Mouse (Mus musculus) limb, embryonic 14.5 days (tissue): ENCODE results near the gene Marf1. TPM values are rescaled to one million over a fixed set of nuclear protein-coding genes. Genes with fewer than 3 reads are reported as not detected.
"Not testable (repeated sequence)": the region's sequence is repeated elsewhere in the genome, so short reads cannot be mapped to it uniquely, and the experiment has no call there.

Experiments
- ATAC-seq: fragments of 200-750 bp; cut with Nextera tagmentation; 2 replicates; pipeline ENCODE4 v1.8.0; 2017; ENCODE audit warnings: low read depth, moderate number of reproducible peaks, moderate TSS enrichment; ENCODE audit not compliant: low FRiP score
- DNase-seq: peaks from one replicate; pipeline ENCODE4 v3.0.0-alpha.2; 2015; ENCODE audit warnings: low spot score
- H3K27ac ChIP-seq: fragments of 300-500 bp; sonication (generic); replicated peaks from 2 replicates; pipeline ENCODE4 v1.5.1; 2014; ENCODE audit warnings: low read depth, mild to moderate bottlenecking, low read length, moderate library complexity, mixed read lengths
- H3K27me3 ChIP-seq: fragments of 300-500 bp; sonication (generic); 2 replicates; pipeline ENCODE4 v1.6.1; 2014; ENCODE audit warnings: low read length, mixed read lengths; ENCODE audit not compliant: control insufficient read depth, insufficient read depth
- H3K36me3 ChIP-seq: fragments of 300-500 bp; sonication (generic); 2 replicates; pipeline ENCODE4 v1.6.1; 2014; ENCODE audit warnings: mild to moderate bottlenecking, low read length, moderate library complexity, mixed read lengths; ENCODE audit not compliant: control insufficient read depth, insufficient read depth
- H3K4me1 ChIP-seq: fragments of 300-500 bp; sonication (generic); 2 replicates; pipeline ENCODE4 v1.6.1; 2014; ENCODE audit warnings: antibody characterized with exemption, low read length, mixed read lengths; ENCODE audit not compliant: control insufficient read depth, insufficient read depth
- H3K4me2 ChIP-seq: fragments of 300-500 bp; sonication (generic); replicated peaks from 2 replicates; pipeline ENCODE4 v1.6.1; 2014; ENCODE audit warnings: low read depth, mild to moderate bottlenecking, low read length, moderate library complexity; ENCODE audit not compliant: severe bottlenecking
- H3K4me3 ChIP-seq: fragments of 300-500 bp; sonication (generic); replicated peaks from 2 replicates; pipeline ENCODE4 v1.5.1; 2014; ENCODE audit warnings: low read length
- H3K9ac ChIP-seq: fragments of 300-500 bp; sonication (generic); 2 replicates; pipeline ENCODE4 v1.6.1; 2014; ENCODE audit warnings: mild to moderate bottlenecking, low read depth, low read length, moderate library complexity; ENCODE audit not compliant: severe bottlenecking
- H3K9me3 ChIP-seq: fragments of 300-500 bp; sonication (generic); 2 replicates; pipeline ENCODE4 v1.6.1; 2016; ENCODE audit warnings: low read length; ENCODE audit not compliant: control insufficient read depth
- POLR2A ChIP-seq: fragments of 200-500 bp; IDR thresholded peaks from 2 replicates; pipeline ENCODE4 v1.8.0; 2012; ENCODE audit warnings: inconsistent platforms, mild to moderate bottlenecking, moderate library complexity, borderline replicate concordance; ENCODE audit not compliant: insufficient read depth, insufficient read length; ENCODE audit errors: extremely low read depth
- WGBS: fragments of 180-500 bp; shearing (Covaris S2); extraction: QIAGEN DNeasy Blood & Tissue Kit; methylation state at CpG from one replicate; pipeline ENCODE4 v1.1.7; 2014; 5-methylcytosine and 5-hydroxymethylcytosine counted together
- polyA plus RNA-seq, 2 experiments: library from polyadenylated mRNA; depleted of rRNA in 1 of 2; stranded (reverse) in 1 of 2; unstranded in 1 of 2; fragments of >200 nt; fragmentation: Nextera tagmentation in 1 of 2; extraction: Ambion mirVana in 1 of 2; gene quantifications; 2 replicates each; pipeline versions ENCODE4 v1.2.1 to v1.2.3; 2012 to 2014

Marf1 gene
- polyA plus RNA-seq, 2 experiments: 17.8 to 19.3 TPM

DNA sequence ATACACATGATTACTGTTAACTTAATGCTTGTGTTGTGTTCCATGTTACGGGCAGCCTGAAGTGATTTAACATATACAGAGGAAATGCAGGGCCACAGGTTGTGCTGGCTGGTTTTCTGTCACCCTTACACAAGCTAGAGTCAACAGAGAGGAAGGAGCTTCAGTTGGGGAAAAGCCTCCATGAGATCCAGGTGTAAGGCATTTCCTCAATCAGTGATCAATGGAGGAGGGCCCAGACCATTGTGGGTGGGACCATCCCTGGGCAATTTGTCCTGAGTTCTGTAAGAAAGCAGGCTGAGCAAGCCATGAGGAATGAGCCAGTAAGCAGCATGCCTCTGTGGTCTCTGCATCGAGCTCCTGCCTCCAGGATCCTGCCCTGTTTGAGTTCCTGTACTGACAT is 71.4 kb downstream of the Marf1 start:
- no peaks in the 10 kb centered on the region for H3K36me3 ChIP-seq
- no peak overlapping the region for H3K9ac ChIP-seq
- 64% methylated on average over 2 of the region's 2 CpGs for WGBS
- H3K4me2 ChIP-seq: no peak overlapping the region
- TF ChIP-seq POLR2A: no peak
- no peak overlapping the region for H3K27ac ChIP-seq
- H3K9me3 ChIP-seq: no peaks in the 10 kb centered on the region
- no peak overlapping the region for H3K4me3 ChIP-seq
- no peak for ATAC-seq
- no peak for DNase-seq
- no peaks in the 10 kb centered on the region for H3K27me3 ChIP-seq
- H3K4me1 ChIP-seq: no peaks in the 10 kb centered on the region

DNA sequence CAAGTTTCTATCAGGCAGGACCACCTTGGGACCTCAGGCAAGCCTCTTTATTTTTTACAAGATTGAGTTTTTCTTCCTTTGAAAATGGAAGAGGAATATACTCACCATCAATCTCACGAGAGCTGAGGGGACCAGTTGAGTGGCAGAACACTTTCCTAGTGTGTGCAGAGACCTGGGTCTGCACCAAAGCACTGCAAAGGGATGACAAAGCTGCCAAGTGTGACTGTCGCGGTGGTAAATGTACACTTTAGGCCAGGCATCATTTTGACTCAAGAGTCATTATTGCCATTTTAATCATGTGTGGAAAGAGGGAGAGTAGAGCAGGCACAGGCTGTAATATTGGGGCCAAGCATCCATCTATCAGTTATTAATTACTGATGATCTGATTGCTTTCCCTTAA is 73.9 kb downstream of the Marf1 start:
- Histone ChIP-seq H3K36me3 (no peaks in the 10 kb centered on the region), H3K9me3 (no peaks in the 10 kb centered on the region), H3K4me3 (no peak overlapping the region), H3K9ac (no peak overlapping the region), H3K27ac (no peak overlapping the region), H3K4me1 (no peaks in the 10 kb centered on the region), H3K27me3 (no peaks in the 10 kb centered on the region), H3K4me2 (no peak overlapping the region)
- 84% methylated on average over 3 of the region's 3 CpGs for WGBS
- DNase-seq (no peak), ATAC-seq (no peak)
- TF ChIP-seq POLR2A: no peak

DNA sequence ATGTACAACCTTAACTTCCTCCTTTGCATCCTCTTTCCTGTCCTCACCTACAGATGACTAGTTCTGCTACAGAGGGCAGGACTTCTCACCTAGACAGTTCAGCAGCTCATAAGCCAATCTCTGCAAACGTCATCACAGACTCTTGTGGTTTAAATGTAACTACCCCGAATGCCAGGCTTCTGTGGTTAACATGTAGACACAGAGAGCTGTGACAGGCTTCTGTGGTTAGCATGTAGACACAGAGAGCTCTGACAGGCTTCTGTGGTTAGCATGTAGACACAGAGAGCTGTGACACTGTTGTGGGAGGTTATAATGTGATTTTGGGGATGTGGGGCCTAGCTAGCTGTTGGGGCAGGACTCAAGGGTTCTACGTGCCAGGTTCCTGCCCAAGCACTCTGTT is 74.9 kb downstream of the Marf1 start:
- ATAC-seq (no peak), DNase-seq (no peak)
- no peak for TF ChIP-seq POLR2A
- Histone ChIP-seq H3K9me3 (no peaks in the 10 kb centered on the region), H3K4me3 (no peak overlapping the region), H3K27me3 (no peaks in the 10 kb centered on the region), H3K9ac (no peak overlapping the region), H3K27ac (no peak overlapping the region), H3K36me3 (no peaks in the 10 kb centered on the region), H3K4me2 (no peak overlapping the region), H3K4me1 (no peaks in the 10 kb centered on the region)
- 69% methylated on average over 3 of the region's 3 CpGs for WGBS

DNA sequence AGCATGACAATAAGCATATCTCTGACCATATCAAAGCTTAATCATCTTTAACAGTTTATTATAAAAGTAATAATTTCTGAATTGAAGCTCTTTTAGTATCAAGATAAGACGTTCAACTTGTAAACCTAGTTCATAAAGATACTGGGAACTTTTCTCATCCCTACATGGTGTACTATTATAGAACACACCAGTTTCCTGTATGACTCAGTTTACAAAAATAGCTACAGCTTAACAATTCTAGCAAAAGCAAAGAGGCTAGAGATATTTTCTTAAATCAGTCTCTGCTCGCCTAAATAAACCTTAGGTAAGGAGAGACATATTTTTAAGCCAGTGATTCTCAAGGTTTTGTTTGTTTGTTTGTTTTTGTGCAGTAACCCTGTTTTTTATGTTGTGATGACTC is 80.2 kb downstream of the Marf1 start:
- 86% methylated on average over 2 of the region's 2 CpGs for WGBS
- Histone ChIP-seq H3K4me2 (no peak overlapping the region), H3K27me3 (no peaks in the 10 kb centered on the region), H3K27ac (no peak overlapping the region), H3K4me3 (no peak overlapping the region), H3K36me3 (no peaks in the 10 kb centered on the region), H3K4me1 (no peaks in the 10 kb centered on the region), H3K9ac (no peak overlapping the region), H3K9me3 (no peaks in the 10 kb centered on the region)
- TF ChIP-seq POLR2A: no peak
- DNase-seq (no peak), ATAC-seq (no peak)

DNA sequence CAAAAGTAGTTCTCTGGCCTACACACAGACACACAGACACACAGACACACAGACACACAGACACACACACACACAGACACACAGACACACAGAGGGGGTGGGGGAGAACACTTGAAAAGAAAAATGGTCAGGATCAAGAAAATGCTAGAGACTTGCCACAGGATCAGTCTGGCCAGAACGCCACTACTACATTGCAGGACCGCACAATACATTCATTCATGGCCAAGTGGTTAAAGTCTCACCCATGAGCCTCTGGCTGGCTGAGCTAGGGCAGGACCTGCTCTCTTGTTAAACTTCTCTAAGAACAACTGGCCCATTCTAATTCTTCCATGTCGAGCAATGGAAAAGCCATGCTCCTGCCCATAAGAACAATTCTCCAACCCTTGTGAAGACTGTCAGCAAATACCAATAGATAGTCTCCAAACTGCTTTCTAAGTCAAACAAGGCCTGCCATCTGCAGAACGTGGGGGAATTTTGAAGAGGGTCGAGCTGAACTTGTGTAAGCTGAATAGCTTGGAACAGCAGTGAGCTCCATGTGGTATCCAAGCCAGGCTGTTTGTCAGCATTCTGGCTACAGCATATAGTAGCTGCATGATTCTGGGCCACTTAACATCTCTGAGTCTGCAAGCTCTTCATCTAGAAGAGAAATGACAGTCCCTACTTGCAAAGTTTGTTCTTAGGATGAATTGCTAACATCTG is 92.5 kb downstream of the Marf1 start:
- no peak overlapping the region for H3K9ac ChIP-seq
- H3K9me3 ChIP-seq: no peaks in the 10 kb centered on the region
- H3K4me2 ChIP-seq: no peak overlapping the region
- H3K4me1 ChIP-seq: no peaks in the 10 kb centered on the region
- TF ChIP-seq POLR2A: no peak
- no peak for DNase-seq
- H3K4me3 ChIP-seq: no peak overlapping the region
- no peaks in the 10 kb centered on the region for H3K36me3 ChIP-seq
- no peak overlapping the region for H3K27ac ChIP-seq
- WGBS: 59% methylated on average over 5 of the region's 5 CpGs
- ATAC-seq: no peak
- H3K27me3 ChIP-seq: no peaks in the 10 kb centered on the region

DNA sequence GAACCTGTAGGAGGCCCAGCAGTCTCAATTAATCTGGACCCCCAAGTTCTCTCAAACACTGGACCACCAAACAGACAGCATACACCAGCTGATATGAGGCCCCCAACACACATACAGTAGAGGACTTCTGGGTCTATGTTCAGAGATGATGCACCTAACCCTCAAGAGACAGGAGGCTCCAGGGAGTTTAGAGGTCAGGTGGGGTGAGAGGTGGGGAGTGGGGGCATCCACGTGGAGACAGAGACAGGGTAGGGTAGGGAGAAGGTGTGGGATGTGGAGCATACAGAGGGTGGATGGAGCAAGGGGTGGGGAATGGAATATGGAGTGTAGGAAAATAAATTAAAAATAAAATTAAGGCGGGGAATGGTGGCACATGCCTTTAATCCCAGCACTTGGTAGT is 94.5 kb downstream of the Marf1 start:
- H3K4me3 ChIP-seq, H3K9ac ChIP-seq, H3K4me2 ChIP-seq, H3K36me3 ChIP-seq, ATAC-seq, H3K4me1 ChIP-seq, H3K9me3 ChIP-seq, DNase-seq, H3K27ac ChIP-seq, H3K27me3 ChIP-seq: not testable (repeated sequence)
- 86% methylated on average over 2 of the region's 2 CpGs for WGBS

DNA sequence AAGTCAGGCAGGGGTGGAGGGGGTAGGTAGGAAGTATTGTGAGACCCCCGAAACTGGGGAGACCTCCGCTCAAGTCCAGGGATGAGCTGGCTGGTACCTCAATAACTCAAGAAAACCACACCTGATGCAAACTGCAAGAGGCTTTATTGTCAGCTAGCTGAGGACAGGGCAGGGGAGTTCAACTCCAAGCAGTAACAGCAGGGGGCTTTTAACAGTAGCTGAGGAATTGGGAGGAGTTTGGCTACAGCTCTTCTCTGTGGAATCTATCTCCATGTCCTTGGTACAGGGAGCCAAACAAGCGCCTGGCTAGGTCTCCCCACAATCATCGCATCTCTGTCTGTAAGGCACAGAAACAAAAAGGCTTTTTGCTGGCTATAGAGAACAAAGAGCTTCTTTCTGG is 96.6 kb downstream of the Marf1 start:
- not testable (repeated sequence) for ATAC-seq, H3K4me1 ChIP-seq, H3K9ac ChIP-seq, H3K36me3 ChIP-seq, DNase-seq, H3K4me2 ChIP-seq, H3K27ac ChIP-seq, H3K9me3 ChIP-seq, H3K4me3 ChIP-seq, H3K27me3 ChIP-seq
- whole genome bisulfite sequencing: 82% methylated on average over 4 of the region's 4 CpGs
